Mouse (Mus musculus): ENCODE data around the gene Grin2d. TPM values are rescaled to one million over a fixed set of nuclear protein-coding genes. Genes with fewer than 3 reads are reported as not detected.
A peak's percentile ranks its signal among the peaks of the same experiment; 100 is the strongest.

The Grin2d gene
- polyA plus RNA-seq, 1 experiment from 2014 or later, result 0.79 TPM

DNA sequence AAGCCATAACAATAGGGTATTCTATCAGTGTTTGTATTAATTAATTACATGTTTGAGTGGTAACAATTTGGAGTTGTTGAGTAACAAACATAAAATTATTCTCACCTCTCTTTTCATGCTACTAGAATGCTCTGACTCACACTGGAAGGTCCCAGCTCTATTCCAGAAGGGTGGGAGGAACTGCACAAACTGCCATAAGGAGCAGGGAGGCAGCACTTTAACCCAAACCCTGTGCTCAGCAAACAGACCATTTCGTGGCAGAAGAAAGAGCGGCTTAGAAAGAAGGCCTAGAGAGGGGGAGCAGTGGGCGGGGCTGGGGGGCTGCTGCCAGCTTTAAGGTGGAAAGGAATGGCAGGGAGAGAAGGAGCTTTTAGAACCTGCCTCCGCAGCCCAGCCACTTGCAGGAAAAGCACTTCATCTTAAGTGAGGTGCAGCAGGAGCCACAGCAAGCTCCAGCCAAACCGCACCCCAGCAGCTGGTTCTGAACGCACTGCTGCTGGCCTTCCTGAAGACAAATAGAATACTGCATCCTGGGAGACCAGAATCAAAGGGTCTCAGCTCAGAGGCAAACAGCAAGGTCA is 29.6 kb downstream of the Grin2d start:
- no peaks in the 10 kb centered on the region for H3K36me3 ChIP-seq
- H3K4me1 ChIP-seq, result 0 out of 2 replicates have a peak, but pooled peaks cover 4% of the 10 kb centered on the region
- no peak overlapping the region for H3K9ac ChIP-seq
- H3K4me2 ChIP-seq (replicated peaks), result no peak overlapping the region
- WGBS, result 20% methylated on average over 6 of the region's 6 CpGs
- no peaks in the 10 kb centered on the region; the same call in 1 of the 2 replicates for H3K27me3 ChIP-seq
- H3K27ac ChIP-seq (replicated peaks), result no peak overlapping the region
- H3K9me3 ChIP-seq (replicated peaks), result no peaks in the 10 kb centered on the region
- no peak for ATAC-seq (ENCODE audit: insufficient number of reproducible peaks, low FRiP score, low TSS enrichment, low read depth)
- no peak overlapping the region for H3K4me3 ChIP-seq (replicated peaks)

- Histone ChIP-seq H3K27me3 (peaks cover 22% of the 10 kb centered on the region), H3K9me3 (replicated peaks) (no peaks in the 10 kb centered on the region), H3K27ac (replicated peaks) (no peak overlapping the region), H3K36me3 (no peaks in the 10 kb centered on the region), H3K4me2 (replicated peaks) (no peak overlapping the region), H3K9ac (no peak overlapping the region), H3K4me3 (replicated peaks) (no peak overlapping the region), H3K4me1 (no peaks in the 10 kb centered on the region)
- 85% methylated on average over 10 of the region's 10 CpGs for WGBS
- ATAC-seq (ENCODE audit: insufficient number of reproducible peaks, low FRiP score, low TSS enrichment, low read depth), result no peak
Observed at GRCm38 (mm10) chr7:45842950-45843744, 35.0 kb downstream of the Grin2d start.

GRCm38 (mm10) chr7:45833924-45834323 is 44.3 kb downstream of the Grin2d start:
- no peaks in the 10 kb centered on the region for H3K36me3 ChIP-seq
- ATAC-seq (ENCODE audit: insufficient number of reproducible peaks, low FRiP score, low TSS enrichment, low read depth), result no peak
- peaks cover 54% of the 10 kb centered on the region for H3K27me3 ChIP-seq
- peak overlapping the region; percentile 44 for H3K4me3 ChIP-seq (replicated peaks)
- H3K4me1 ChIP-seq, result peaks cover 31% of the 10 kb centered on the region
- 4% methylated on average over 30 of the region's 31 CpGs for WGBS
- no peak overlapping the region for H3K27ac ChIP-seq (replicated peaks)
- H3K9ac ChIP-seq, result no peak overlapping the region
- H3K9me3 ChIP-seq (replicated peaks), result no peaks in the 10 kb centered on the region
- H3K4me2 ChIP-seq (replicated peaks), result peak overlapping the region; percentile 66

DNA sequence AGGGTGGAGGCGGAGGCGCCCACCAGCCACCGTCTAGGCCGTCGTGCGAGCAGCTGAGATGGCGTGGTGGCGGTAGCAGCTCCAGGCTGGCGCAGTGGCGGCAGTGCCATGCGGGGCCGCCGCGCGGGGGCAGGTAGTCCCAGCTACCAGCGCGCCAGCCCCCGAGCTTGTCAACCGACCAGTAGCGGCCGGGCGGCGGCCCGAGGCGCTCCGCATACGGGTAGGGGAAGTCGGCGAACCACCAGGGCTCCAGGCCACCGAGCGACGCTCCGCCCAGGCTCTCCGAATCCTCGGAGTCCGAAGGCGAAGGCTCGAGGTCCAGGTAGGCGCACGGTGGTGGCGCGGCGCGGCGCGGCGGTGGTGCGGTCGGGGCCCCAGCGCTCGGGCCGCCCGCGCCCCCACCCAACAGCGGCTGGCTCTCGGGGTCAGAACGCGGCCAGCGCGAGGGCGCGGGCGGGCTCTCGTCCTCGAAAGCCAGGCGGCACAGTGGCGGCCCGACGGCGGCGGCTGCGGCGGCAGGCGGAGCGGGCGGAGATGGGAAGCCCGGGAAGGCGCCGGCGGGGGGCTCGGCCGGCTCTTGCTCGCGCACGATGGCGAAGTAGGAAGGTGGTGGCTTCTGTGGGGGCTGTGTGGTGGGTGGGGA is 44.9 kb downstream of the Grin2d start:
- H3K4me3 ChIP-seq (replicated peaks), result peak overlapping the region; percentile 44
- ATAC-seq (ENCODE audit: insufficient number of reproducible peaks, low FRiP score, low TSS enrichment, low read depth), result no peak
- H3K9ac ChIP-seq, result no peak overlapping the region
- WGBS, result under 1% methylated on average over 80 of the region's 86 CpGs
- no peak overlapping the region for H3K27ac ChIP-seq (replicated peaks)
- peak overlapping the region; percentile 66 for H3K4me2 ChIP-seq (replicated peaks)
- H3K9me3 ChIP-seq (replicated peaks), result no peaks in the 10 kb centered on the region
- H3K4me1 ChIP-seq, result peaks cover 31% of the 10 kb centered on the region
- H3K27me3 ChIP-seq, result peaks cover 54% of the 10 kb centered on the region
- peaks cover 4% of the 10 kb centered on the region; the same call in 1 of the 2 replicates for H3K36me3 ChIP-seq

DNA sequence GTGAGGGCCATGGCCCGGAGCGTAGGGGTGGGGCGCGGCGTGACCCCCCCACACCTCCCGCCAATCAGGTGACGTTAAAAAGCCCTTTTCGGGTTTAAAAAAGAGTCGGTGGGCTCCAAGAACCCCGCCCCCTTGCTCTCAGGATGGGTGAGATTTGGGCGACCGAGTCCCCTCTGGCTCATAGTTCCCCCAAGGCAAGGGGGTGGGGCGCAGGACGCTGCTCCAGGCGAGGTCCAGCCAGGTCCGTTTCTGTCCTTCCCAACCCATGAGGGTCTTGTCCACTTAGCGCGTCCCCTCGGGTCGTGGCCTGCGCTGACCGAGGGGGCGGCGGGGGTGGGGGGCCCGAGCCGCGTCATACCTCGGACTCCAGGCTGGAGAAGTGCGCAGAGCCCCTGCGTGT is 45.8 kb downstream of the Grin2d start:
- Histone ChIP-seq H3K9me3 (replicated peaks) (no peaks in the 10 kb centered on the region), H3K4me1 (peaks cover 31% of the 10 kb centered on the region), H3K27me3 (peaks cover 54% of the 10 kb centered on the region), H3K9ac (no peak overlapping the region), H3K4me3 (replicated peaks) (peak overlapping the region; percentile 44), H3K36me3 (peaks cover 13% of the 10 kb centered on the region), H3K27ac (replicated peaks) (no peak overlapping the region), H3K4me2 (replicated peaks) (peak overlapping the region; percentile 66)
- ATAC-seq (ENCODE audit: insufficient number of reproducible peaks, low FRiP score, low TSS enrichment, low read depth), result no peak
- 5% methylated on average over 30 of the region's 30 CpGs for WGBS

DNA sequence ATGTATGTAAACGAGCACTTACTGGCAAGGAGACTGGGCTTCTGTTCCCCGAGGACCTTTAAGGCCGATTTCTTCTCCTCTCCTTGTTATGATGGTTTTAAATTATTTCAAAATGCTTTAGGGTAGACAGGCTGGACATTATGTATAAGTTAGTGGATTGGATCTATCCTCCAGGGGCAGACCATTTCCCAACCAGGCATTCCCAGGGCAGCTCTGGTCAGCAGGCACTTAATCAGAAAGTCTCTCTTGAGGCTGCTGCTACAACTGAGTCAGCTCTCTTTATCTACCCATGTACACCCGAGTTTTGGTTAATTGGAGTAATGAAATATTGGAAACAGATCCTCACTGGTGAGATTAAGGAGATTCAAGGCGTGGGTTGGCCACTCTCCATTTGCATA is 47.1 kb downstream of the Grin2d start:
- ATAC-seq (ENCODE audit: insufficient number of reproducible peaks, low FRiP score, low TSS enrichment, low read depth), result no peak
- H3K4me2 ChIP-seq (replicated peaks), result peak overlapping the region; percentile 75
- WGBS, result 18% methylated on average over 5 of the region's 5 CpGs
- peak overlapping the region; percentile 94 for H3K4me3 ChIP-seq (replicated peaks)
- H3K9ac ChIP-seq, result 0 out of 2 replicates have a peak overlapping the region, but pooled peaks have one; percentile 79
- H3K27ac ChIP-seq (replicated peaks), result no peak overlapping the region
- peaks cover 31% of the 10 kb centered on the region for H3K4me1 ChIP-seq
- H3K9me3 ChIP-seq (replicated peaks), result no peaks in the 10 kb centered on the region
- H3K27me3 ChIP-seq, result peaks cover 50% of the 10 kb centered on the region
- peaks cover 26% of the 10 kb centered on the region for H3K36me3 ChIP-seq

DNA sequence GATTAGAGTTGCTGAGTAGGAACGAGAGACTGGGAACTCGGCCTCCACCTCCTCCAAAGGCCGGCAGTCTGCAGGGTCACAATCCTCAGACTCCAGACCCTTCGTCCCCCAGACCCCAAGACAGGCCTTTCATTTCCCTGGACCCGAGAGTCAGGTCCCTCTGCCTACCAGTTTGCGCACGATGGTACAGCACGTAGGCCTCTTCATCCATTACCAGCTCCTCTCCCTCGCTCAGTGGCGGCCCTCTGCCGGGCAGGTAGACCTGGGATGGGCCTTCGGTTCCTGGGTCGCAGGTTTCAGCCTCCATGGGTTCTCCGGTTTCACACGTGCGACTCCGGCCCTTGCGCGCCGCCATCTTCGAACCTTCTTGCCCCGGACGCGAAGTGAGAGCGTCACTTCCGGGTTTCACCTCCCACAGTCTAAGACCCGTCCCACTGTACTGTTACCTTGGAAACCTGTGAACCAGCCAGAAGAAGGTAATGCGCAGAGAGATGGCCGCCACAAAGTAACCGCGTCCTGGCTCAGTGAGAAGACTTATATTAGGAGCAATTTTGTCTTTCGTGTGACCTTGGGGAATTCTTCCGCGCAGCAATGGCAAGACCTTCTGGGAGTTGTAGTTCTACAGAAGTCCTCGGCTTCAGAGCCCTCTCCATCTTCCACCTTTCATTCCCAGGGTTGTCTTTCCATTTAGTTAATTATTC is 47.6 kb downstream of the Grin2d start, which contains the start of gene Grwd1:
Grwd1 (minus strand) TSS at position 518 of the 701 bp plus-strand sequence.
- H3K9me3 ChIP-seq (replicated peaks), result no peaks in the 10 kb centered on the region
- peaks cover 47% of the 10 kb centered on the region for H3K27me3 ChIP-seq
- no peak within 1 kb of the TSS; the same call in 1 of the 2 replicates for H3K27ac ChIP-seq (replicated peaks)
- WGBS, result under 1% methylated on average over 35 of the region's 35 CpGs
- peak within 1 kb of the TSS; percentile 94 for H3K4me3 ChIP-seq (replicated peaks)
- peak within 1 kb of the TSS; percentile 79 for H3K9ac ChIP-seq
- H3K4me1 ChIP-seq, result peaks cover 31% of the 10 kb centered on the region
- peaks cover 31% of the 10 kb centered on the region for H3K36me3 ChIP-seq
- peak; percentile 86 for ATAC-seq (ENCODE audit: insufficient number of reproducible peaks, low FRiP score, low TSS enrichment, low read depth)
- peak within 1 kb of the TSS; percentile 75 for H3K4me2 ChIP-seq (replicated peaks)

- no peak overlapping the region for H3K4me2 ChIP-seq (replicated peaks)
- H3K36me3 ChIP-seq, result peaks cover 61% of the 10 kb centered on the region
- no peak overlapping the region for H3K4me3 ChIP-seq (replicated peaks)
- no peak overlapping the region for H3K27ac ChIP-seq (replicated peaks)
- WGBS, result 93% methylated on average over 7 of the region's 7 CpGs
- H3K9me3 ChIP-seq (replicated peaks), result no peaks in the 10 kb centered on the region
- peaks cover 13% of the 10 kb centered on the region for H3K4me1 ChIP-seq
- no peak overlapping the region for H3K9ac ChIP-seq
- ATAC-seq (ENCODE audit: insufficient number of reproducible peaks, low FRiP score, low TSS enrichment, low read depth), result no peak
- H3K27me3 ChIP-seq, result peaks cover 7% of the 10 kb centered on the region
Observed at GRCm38 (mm10) chr7:45826631-45827030, 51.5 kb downstream of the Grin2d start.

DNA sequence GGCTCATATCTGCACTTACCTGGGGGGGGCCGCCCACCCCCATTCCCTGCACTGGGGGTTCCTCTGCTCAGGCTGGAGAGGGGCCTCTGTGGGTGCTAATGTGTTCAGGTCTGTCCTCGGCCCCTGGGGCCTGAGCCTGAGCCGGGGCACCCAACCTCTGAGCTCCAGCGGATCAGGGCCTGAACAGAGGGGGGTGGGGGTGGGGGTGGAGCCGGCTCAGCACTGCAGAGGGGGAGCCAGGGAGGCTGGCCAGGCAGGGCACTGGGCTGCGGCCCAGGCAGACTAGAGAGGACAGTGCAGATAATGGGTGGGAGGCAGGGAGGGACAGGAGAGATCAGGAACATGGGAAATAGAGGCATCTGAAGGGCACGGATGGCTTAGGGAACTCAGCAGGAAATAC is 53.6 kb downstream of the Grin2d start, which contains the start of gene Kcnj14:
Kcnj14 (minus strand) TSS at position 185 of the 400 bp plus-strand sequence.
- Histone ChIP-seq H3K36me3 (peaks cover 61% of the 10 kb centered on the region), H3K4me2 (replicated peaks) (no peak within 1 kb of the TSS), H3K27ac (replicated peaks) (no peak within 1 kb of the TSS), H3K9me3 (replicated peaks) (no peaks in the 10 kb centered on the region), H3K4me3 (replicated peaks) (no peak within 1 kb of the TSS), H3K9ac (no peak within 1 kb of the TSS; the same call in 1 of the 2 replicates), H3K4me1 (peaks cover 6% of the 10 kb centered on the region), H3K27me3 (no peaks in the 10 kb centered on the region)
- no peak for ATAC-seq (ENCODE audit: insufficient number of reproducible peaks, low FRiP score, low TSS enrichment, low read depth)
- 71% methylated on average over 7 of the region's 7 CpGs for WGBS

GRCm38 (mm10) chr7:45820913-45821312 is 57.3 kb downstream of the Grin2d start:
- H3K9me3 ChIP-seq (replicated peaks), result no peaks in the 10 kb centered on the region
- no peak overlapping the region for H3K4me2 ChIP-seq (replicated peaks)
- H3K4me1 ChIP-seq, result peaks cover 3% of the 10 kb centered on the region; the same call in 1 of the 2 replicates
- no peak overlapping the region for H3K9ac ChIP-seq
- ATAC-seq (ENCODE audit: insufficient number of reproducible peaks, low FRiP score, low TSS enrichment, low read depth), result no peak
- peaks cover 34% of the 10 kb centered on the region for H3K36me3 ChIP-seq
- 0 out of 2 replicates have a peak, but pooled peaks cover 4% of the 10 kb centered on the region for H3K27me3 ChIP-seq
- no peak overlapping the region for H3K4me3 ChIP-seq (replicated peaks)
- H3K27ac ChIP-seq (replicated peaks), result no peak overlapping the region

Data from embryonic facial prominence, embryonic 15.5 days (tissue).